In the genomic region with DNA sequence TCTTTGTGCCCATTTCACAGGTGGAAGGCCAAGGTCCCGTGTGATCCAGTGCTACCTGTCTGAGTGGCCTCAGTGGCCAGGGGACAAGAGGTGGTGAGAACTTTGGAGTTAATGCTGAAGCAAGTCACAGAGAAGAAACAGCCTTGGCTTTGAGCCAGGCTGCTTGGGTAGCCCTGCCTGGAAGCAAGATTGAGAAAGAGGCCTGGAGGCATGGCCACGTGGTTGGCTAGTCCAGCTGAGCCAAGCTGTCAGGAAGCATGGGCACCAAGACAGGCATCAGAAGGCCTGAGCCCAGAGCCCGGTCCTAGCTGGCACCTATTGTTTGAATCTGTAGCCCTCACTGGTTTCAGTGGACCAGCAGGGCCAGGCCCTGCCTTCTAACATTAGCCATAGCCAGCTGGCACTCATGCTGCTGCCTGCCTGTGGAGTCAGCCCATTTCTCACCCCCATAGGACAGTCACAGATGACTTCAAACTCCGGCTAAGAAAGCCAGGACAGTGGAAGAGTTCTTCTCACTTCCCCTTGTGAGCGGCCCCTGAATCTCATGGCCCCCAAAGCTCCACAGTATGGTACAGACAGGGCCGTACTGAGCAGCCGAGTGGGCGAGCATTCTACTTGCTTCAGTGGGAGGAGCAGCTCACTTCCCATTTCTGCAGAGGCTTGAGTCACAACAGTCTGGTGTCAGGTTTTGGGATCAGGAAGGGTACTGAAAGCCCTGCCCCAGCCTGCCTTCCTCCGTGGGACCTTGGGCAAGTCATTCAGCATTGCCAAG, we compare ENCODE assay signal across 8 mouse cellular contexts. TPM values are rescaled to one million over a fixed set of nuclear protein-coding genes. Genes with fewer than 3 reads are reported as not detected.
DNase-seq lines count a peak whose midpoint lies in the region; ATAC-seq and TF ChIP-seq lines count a peak whose summit lies in the region.
"Had no signal": no experiment of that assay in that cellular context is flagged by ENCODE, and none has a peak within 500 bp of the region (broad histone marks: within the 10 kb centered on the region; RNA-seq: fewer than 3 reads in every experiment).

No protein-coding gene starts in this region.

- no peak overlapping the region for H3K4me3 ChIP-seq in lung, embryonic 15.5 days
- no peak overlapping the region for H3K4me3 ChIP-seq in small intestine, adult 2 months (ENCODE audit: low read depth, low read length)

- no peaks in the 10 kb centered on the region for H3K36me3 ChIP-seq in lung, embryonic 15.5 days
- H3K36me3 ChIP-seq in small intestine, adult 2 months (ENCODE audit: control insufficient read depth, insufficient read depth, low read length): peaks cover 29% of the 10 kb centered on the region

- peak; percentile 49; the same call in 1 of the 2 replicates for ATAC-seq in lung, embryonic 15.5 days (ENCODE audit: borderline replicate concordance, extremely low read depth, low FRiP score, low TSS enrichment)

- H3K9ac ChIP-seq in lung, embryonic 15.5 days: no peak overlapping the region

- H3K4me1 ChIP-seq in lung, embryonic 15.5 days: peaks cover 11% of the 10 kb centered on the region
- H3K4me1 ChIP-seq in small intestine, adult 2 months (ENCODE audit: control insufficient read depth, insufficient read depth, insufficient read length, low read length): peaks cover 32% of the 10 kb centered on the region

- H3K27me3 ChIP-seq in lung, embryonic 15.5 days: no peaks in the 10 kb centered on the region
- no peaks in the 10 kb centered on the region for H3K27me3 ChIP-seq in small intestine, adult 2 months (ENCODE audit: control insufficient read depth, insufficient read depth, low read length)

- peak; percentile 60 to 85 for DNase-seq in urinary bladder, postnatal 36 days (ENCODE audit: low spot score in 2 of 2)
- no peak for DNase-seq in urinary bladder, postnatal 4 days (ENCODE audit: low spot score in 2 of 2)
- peak; percentile 78 for DNase-seq in cerebellum, adult 11-12 months
- DNase-seq in gastrocnemius, postnatal 36 days: peak; percentile 57 to 58
- DNase-seq in layer of hippocampus, adult 9-11 months: peak; percentile 93

- H3K9me3 ChIP-seq in lung, embryonic 15.5 days: no peaks in the 10 kb centered on the region

- TF ChIP-seq CTCF in small intestine, adult 2 months (IDR thresholded peaks at IDR 0.05; ENCODE audit: extremely low read depth, insufficient read length, insufficient replicate concordance, low read depth, low read length): no peak

- H3K27ac ChIP-seq in lung, embryonic 15.5 days: peak overlapping the region; percentile 57; the same call in 1 of the 2 replicates
- peak overlapping the region; percentile 90 for H3K27ac ChIP-seq in small intestine, adult 2 months (ENCODE audit: insufficient read depth, low read depth, low read length)

- WGBS in lung, embryonic 15.5 days: 53% methylated on average over 9 of the region's 9 CpGs
- WGBS in small intestine, adult 2 months: 24% methylated on average over 9 of the region's 9 CpGs

- no peak for TF ChIP-seq POLR2A in small intestine, adult 2 months (IDR thresholded peaks at IDR 0.05; ENCODE audit: low read depth, low read length)

- H3K4me2 ChIP-seq in lung, embryonic 15.5 days: no peak overlapping the region

- intact Hi-C loops in gastrocnemius, postnatal 36 days (cut with DNase I): no loop called here

RNA-seq across cellular contexts. Expression of gene Zc3h12a, which starts 11.4 kb away (rescaled TPM):
- 1 to 10 TPM; 1.9 to 3.0 TPM for total RNA-seq in gastrocnemius, postnatal 36 days (2021)
- 0.57 and 0.60 TPM in 2 replicates for polyA plus RNA-seq in lung, embryonic 15.5 days (2015; fragmentation: Nextera tagmentation; extraction: Ambion mirVana)
- polyA plus RNA-seq in small intestine, adult 2 months (2012; rRNA removed): 27.1 and 36.7 TPM in 2 replicates

RNA-seq across cellular contexts. Expression of gene Meaf6, which starts 31.3 kb away (rescaled TPM):
- total RNA-seq in gastrocnemius, postnatal 36 days (2021): 10 to 100 TPM in 1 of 2 experiments, 1 to 10 TPM in 1; 7.6 to 10.5 TPM
- polyA plus RNA-seq in lung, embryonic 15.5 days (2015; fragmentation: Nextera tagmentation; extraction: Ambion mirVana): 52.3 and 53.4 TPM in 2 replicates
- 3.5 and 9.1 TPM in 2 replicates for polyA plus RNA-seq in small intestine, adult 2 months (2012; rRNA removed)

RNA-seq across cellular contexts. Expression of gene Snip1, which starts 49.8 kb away (rescaled TPM):
- total RNA-seq in gastrocnemius, postnatal 36 days (2021): 1 to 10 TPM; 3.5 to 4.1 TPM
- 31.0 and 32.9 TPM in 2 replicates for polyA plus RNA-seq in lung, embryonic 15.5 days (2015; fragmentation: Nextera tagmentation; extraction: Ambion mirVana)
- polyA plus RNA-seq in small intestine, adult 2 months (2012; rRNA removed): 4.2 and 6.2 TPM in 2 replicates

RNA-seq across cellular contexts. Expression of gene Dnali1, which starts 50.8 kb away (rescaled TPM):
- total RNA-seq in gastrocnemius, postnatal 36 days (2021): not detected
- polyA plus RNA-seq in lung, embryonic 15.5 days (2015; fragmentation: Nextera tagmentation; extraction: Ambion mirVana): 1.7 and 2.0 TPM in 2 replicates
- polyA plus RNA-seq in small intestine, adult 2 months (2012; rRNA removed): not detected in 2 replicates
- polyA plus RNA-seq: heart, embryonic 14.5 days had no signal

Comparison
In these comparisons a context has a peak if more than half of its experiments do, and no peak if none do; other contexts are left out.
1. DNase-seq: peak in urinary bladder, postnatal 36 days (2 of 2), cerebellum, adult 11-12 months (single experiment), gastrocnemius, postnatal 36 days (2 of 2) and layer of hippocampus, adult 9-11 months (single experiment); none in urinary bladder, postnatal 4 days (0 of 2).
2. RNA of gene Zc3h12a, which starts 11.4 kb away (polyA plus RNA-seq): 27.1 to 36.7 TPM in small intestine, adult 2 months; 0.57 to 0.60 TPM in lung, embryonic 15.5 days; every median in the first group is over 10 times any median in the second.